Mouse (Mus musculus): ENCODE results near the gene Bcar3.
"Not testable (repeated sequence)": the region's sequence is repeated elsewhere in the genome, so short reads cannot be mapped to it uniquely, and the experiment has no call there.

Bcar3 gene

DNA sequence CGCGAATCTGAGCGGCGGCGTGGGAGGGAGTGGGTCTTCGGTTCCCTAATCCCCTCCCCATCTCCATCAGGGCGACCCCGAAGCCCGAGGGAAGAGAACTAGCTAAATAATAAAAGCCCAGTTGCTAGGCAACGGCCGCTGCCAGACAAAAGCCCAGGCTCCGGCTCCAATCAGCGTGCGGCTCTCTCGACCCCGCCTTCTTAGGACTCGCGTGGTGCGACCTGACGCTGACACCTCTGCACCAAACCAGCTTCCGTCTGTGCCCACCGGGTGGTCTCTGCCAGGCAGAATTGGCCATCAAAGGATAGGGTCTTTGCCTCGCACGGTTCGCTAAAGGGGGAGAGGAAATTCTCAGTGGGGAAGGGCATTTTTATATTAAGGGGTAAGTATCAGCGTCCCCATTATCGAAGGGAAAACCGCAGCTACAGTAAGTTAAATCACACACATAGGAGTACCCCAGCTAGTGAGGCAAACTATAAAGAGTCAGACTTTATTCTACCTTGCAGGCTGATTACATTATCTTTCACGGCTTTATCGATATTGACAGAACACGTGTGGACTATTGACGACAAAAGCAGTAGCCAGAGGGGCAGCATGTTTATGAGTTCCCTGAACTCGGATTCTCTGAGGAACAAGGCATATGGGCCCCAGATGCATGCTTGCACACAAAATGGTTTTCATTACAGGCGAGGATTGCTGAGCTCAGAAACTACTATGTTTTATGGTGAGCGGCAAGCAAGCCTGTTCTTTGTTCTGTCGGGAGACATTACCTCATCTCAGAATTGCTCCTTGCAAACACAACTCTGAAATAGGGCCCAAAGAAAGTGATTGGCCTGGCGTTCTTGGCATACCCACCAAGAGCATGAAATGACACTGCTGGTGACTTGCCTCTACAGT, at the start of gene Bcar3:
Gene Bcar3 (plus strand): TSS at position 183 of the 897 bp plus-strand sequence.
- DNase-seq (ENCODE audit: low read depth, low spot score), result peak; percentile 93
- Histone ChIP-seq H3K36me3 (ENCODE audit: control insufficient read depth, insufficient read depth, low read length, poor library complexity, severe bottlenecking) (no peaks in the 10 kb centered on the region), H3K27me3 (ENCODE audit: control insufficient read depth, insufficient read depth, low read length, poor library complexity, severe bottlenecking) (no peaks in the 10 kb centered on the region)

DNA sequence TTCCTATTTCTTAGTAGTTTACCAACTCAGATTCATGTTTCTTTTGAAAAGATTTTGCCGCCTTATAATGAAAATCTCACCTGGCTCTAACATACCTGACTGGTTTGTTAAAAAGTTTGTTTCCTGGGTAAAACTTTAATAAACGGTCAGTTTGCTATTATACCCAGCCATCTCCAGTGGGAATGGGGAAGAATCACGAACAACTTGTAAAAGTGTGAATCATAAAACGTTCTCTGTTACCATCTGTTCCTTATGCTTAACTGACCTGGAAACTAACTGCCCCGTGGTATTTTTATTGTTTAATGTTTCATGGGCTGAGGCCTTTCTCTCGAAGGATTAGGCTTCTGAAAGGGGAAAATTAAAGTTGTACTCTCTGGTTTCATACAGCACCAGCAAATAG, 49.2 kb upstream of the Bcar3 start:
- Histone ChIP-seq H3K27me3 (ENCODE audit: control insufficient read depth, insufficient read depth, low read length, poor library complexity, severe bottlenecking) (no peaks in the 10 kb centered on the region), H3K36me3 (ENCODE audit: control insufficient read depth, insufficient read depth, low read length, poor library complexity, severe bottlenecking) (no peaks in the 10 kb centered on the region)
- no peak for DNase-seq (ENCODE audit: low read depth, low spot score)

DNA sequence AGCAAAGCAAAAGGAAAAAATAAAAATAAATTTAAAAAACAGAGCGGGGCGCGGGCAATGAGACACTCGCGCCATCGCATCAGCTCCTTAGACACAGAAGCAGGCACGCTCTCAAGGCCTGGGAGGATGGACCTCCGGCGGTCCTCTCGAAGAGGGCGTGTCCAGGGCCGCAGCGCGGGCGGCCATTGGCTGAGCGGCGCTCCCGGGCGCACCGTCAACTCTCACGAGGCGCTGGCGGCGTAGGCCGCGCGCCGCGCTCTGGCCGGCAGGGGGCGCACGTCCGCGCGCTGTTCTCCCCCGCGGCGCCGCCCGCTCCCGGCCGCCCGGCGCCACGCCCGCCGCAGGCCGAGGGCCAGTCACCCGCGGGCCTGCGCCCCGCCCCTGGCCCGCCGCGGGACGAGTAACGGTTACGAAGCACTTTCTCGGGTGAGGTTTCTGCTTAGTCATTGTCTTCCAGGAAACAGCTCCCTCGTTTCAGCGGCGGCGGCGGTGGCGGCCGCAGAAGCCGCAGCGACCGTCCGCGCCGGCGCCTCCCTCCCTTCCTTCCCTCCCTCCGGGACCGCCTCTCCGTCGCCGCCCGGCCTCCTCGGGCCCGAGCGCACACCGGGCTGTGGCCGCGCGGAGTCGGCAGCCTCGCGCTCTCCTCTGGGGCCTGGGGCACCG, 48.6 kb upstream of the Bcar3 start, which contains the start of gene Gclm:
Gene Gclm (plus strand): TSS at position 343 of the 663 bp plus-strand sequence.
- H3K36me3 ChIP-seq (ENCODE audit: control insufficient read depth, insufficient read depth, low read length, poor library complexity, severe bottlenecking), result no peaks in the 10 kb centered on the region
- DNase-seq (ENCODE audit: low read depth, low spot score), result peak; percentile 96
- H3K27me3 ChIP-seq (ENCODE audit: control insufficient read depth, insufficient read depth, low read length, poor library complexity, severe bottlenecking), result no peaks in the 10 kb centered on the region

DNA sequence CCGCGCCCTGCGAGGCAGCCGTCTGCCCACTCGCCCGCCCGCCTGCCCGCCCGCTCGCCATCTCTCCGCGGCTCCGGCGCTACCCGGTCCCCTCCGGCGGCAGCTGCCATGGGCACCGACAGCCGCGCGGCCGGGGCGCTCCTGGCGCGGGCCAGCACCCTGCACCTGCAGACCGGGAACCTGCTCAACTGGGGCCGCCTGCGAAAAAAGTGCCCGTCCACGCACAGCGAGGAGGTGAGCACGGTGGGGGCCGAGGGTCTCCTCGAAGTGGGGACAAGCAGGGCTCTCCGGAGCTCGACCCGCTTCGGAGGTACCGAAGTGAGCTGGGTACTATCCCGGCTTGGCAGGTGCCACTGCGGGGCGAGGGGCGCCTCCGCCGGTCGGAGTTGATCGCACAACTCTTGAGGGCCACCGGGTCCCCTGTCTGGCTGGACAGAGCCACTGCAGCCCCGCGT, 48.0 kb upstream of the Bcar3 start:
- H3K36me3 ChIP-seq (ENCODE audit: control insufficient read depth, insufficient read depth, low read length, poor library complexity, severe bottlenecking), result no peaks in the 10 kb centered on the region
- no peaks in the 10 kb centered on the region for H3K27me3 ChIP-seq (ENCODE audit: control insufficient read depth, insufficient read depth, low read length, poor library complexity, severe bottlenecking)
- DNase-seq (ENCODE audit: low read depth, low spot score), result peak; percentile 61

DNA sequence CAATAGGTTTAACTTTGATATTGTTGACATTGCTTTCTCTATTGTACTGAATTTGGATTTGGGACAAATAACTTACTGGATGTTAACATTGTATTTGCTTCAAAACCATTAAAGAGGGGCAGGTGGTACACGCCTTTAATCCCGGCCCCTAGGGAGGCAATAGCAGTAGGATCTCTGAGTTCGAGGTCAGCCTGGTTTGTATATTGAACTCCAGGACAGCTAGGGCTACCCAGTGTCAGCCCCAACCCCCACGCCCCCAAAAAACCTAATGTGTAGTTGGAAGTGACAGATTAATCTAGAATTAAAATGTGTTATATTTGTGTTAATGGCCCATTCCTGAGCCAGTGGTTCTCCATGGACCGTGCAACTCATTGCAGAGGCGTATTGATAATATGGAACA, 47.5 kb upstream of the Bcar3 start:
- Histone ChIP-seq H3K36me3 (ENCODE audit: control insufficient read depth, insufficient read depth, low read length, poor library complexity, severe bottlenecking) (no peaks in the 10 kb centered on the region), H3K27me3 (ENCODE audit: control insufficient read depth, insufficient read depth, low read length, poor library complexity, severe bottlenecking) (no peaks in the 10 kb centered on the region)
- DNase-seq (ENCODE audit: low read depth, low spot score), result no peak

DNA sequence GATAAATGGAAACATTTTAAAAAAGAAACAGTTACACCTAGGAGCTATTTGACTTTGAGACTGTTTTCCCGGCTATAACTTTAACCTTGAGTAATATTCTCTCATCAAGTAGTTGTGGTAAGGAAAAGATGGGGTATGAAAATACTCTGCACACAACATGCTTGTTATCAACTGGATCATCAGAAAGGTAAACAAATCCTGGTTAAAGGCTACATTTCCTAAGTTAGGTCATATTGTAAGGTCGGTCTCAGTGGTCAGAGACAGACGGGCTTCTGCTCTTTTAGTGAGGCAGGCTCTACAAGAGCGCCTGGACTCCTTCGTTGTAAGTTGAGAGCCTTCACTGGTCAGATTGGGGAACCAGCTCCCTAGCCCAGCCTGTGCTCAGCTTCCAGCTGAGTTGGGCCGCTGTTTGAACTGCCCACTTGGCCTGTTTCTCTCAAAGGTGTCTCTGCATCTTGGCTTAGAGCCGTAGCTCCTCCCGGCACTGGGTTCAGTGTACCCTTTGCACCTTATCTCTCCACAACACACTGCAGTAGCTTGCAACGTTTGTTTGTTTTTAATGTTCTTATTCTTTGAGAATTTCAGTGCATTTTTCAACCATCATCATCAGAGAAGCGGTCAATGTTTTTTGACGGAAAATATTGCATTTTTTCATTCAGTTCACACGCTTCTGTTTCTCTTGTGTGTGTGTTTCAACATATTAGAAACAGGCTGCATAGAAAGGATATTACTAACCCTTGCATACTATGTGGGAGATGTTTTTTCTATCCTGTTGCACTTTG, 46.8 kb upstream of the Bcar3 start:
- Histone ChIP-seq H3K36me3 (ENCODE audit: control insufficient read depth, insufficient read depth, low read length, poor library complexity, severe bottlenecking) (no peaks in the 10 kb centered on the region), H3K27me3 (ENCODE audit: control insufficient read depth, insufficient read depth, low read length, poor library complexity, severe bottlenecking) (no peaks in the 10 kb centered on the region)
- DNase-seq (ENCODE audit: low read depth, low spot score), result no peak

GRCm38 (mm10) chr3:122247768-122248100, 46.2 kb upstream of the Bcar3 start:
- Histone ChIP-seq H3K27me3 (ENCODE audit: control insufficient read depth, insufficient read depth, low read length, poor library complexity, severe bottlenecking) (no peaks in the 10 kb centered on the region), H3K36me3 (ENCODE audit: control insufficient read depth, insufficient read depth, low read length, poor library complexity, severe bottlenecking) (no peaks in the 10 kb centered on the region)
- DNase-seq (ENCODE audit: low read depth, low spot score), result no peak

DNA sequence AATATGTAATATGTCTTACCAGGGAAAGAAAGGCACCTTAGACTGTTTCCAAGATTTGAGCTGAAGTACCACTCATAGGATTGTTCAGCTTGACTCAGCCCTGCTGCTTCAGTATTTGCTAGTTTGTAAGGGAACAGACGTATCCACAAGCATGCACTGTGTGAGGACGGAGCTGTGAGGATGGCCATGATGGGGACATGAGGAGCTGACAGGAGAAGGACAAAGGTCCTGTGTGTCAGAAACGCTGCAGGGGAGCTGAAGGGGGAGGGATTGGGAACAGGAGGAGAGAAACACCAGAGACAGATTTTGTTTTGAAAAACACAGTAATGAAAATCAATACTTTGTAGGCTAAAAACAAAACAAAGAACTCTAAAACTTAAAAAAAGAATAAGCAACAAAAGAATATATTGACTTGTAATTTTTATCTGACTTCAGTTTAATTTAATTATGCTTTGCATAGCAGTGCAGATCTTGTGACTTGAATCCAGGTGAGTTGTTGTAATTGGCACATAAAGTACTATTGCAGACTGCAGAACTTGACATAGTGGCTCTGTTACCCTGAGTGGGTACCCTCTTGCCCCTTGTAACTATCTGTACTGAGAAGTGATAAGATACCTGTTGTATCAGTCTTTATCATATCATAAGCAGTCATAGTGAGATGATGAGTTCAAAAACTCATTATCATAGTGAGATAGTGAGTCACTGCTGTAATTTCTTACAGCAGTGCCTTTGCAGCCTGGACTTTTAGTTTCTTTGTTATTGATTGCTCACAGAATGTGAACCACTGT, 41.3 kb upstream of the Bcar3 start:
- Histone ChIP-seq H3K36me3 (ENCODE audit: control insufficient read depth, insufficient read depth, low read length, poor library complexity, severe bottlenecking) (no peaks in the 10 kb centered on the region), H3K27me3 (ENCODE audit: control insufficient read depth, insufficient read depth, low read length, poor library complexity, severe bottlenecking) (no peaks in the 10 kb centered on the region)
- DNase-seq (ENCODE audit: low read depth, low spot score), result no peak

GRCm38 (mm10) chr3:122254050-122254449, 39.9 kb upstream of the Bcar3 start:
- H3K27me3 ChIP-seq (ENCODE audit: control insufficient read depth, insufficient read depth, low read length, poor library complexity, severe bottlenecking); H3K36me3 ChIP-seq (ENCODE audit: control insufficient read depth, insufficient read depth, low read length, poor library complexity, severe bottlenecking); DNase-seq (ENCODE audit: low read depth, low spot score): not testable (repeated sequence)

GRCm38 (mm10) chr3:122269986-122270385, 23.9 kb upstream of the Bcar3 start:
- Histone ChIP-seq H3K27me3 (ENCODE audit: control insufficient read depth, insufficient read depth, low read length, poor library complexity, severe bottlenecking) (no peaks in the 10 kb centered on the region), H3K36me3 (ENCODE audit: control insufficient read depth, insufficient read depth, low read length, poor library complexity, severe bottlenecking) (no peaks in the 10 kb centered on the region)
- peak; percentile 27 for DNase-seq (ENCODE audit: low read depth, low spot score)

GRCm38 (mm10) chr3:122272565-122272964, 21.4 kb upstream of the Bcar3 start:
- not testable (repeated sequence) for H3K36me3 ChIP-seq (ENCODE audit: control insufficient read depth, insufficient read depth, low read length, poor library complexity, severe bottlenecking); H3K27me3 ChIP-seq (ENCODE audit: control insufficient read depth, insufficient read depth, low read length, poor library complexity, severe bottlenecking); DNase-seq (ENCODE audit: low read depth, low spot score)

- Histone ChIP-seq H3K36me3 (ENCODE audit: control insufficient read depth, insufficient read depth, low read length, poor library complexity, severe bottlenecking) (peaks cover 5% of the 10 kb centered on the region; the same call in 1 of the 2 replicates), H3K27me3 (ENCODE audit: control insufficient read depth, insufficient read depth, low read length, poor library complexity, severe bottlenecking) (no peaks in the 10 kb centered on the region)
- no peak for DNase-seq (ENCODE audit: low read depth, low spot score)
Observed at GRCm38 (mm10) chr3:122273407-122274240, 20.3 kb upstream of the Bcar3 start.

- DNase-seq (ENCODE audit: low read depth, low spot score), result peak; percentile 93
- Histone ChIP-seq H3K27me3 (ENCODE audit: control insufficient read depth, insufficient read depth, low read length, poor library complexity, severe bottlenecking) (no peaks in the 10 kb centered on the region), H3K36me3 (ENCODE audit: control insufficient read depth, insufficient read depth, low read length, poor library complexity, severe bottlenecking) (peaks cover 8% of the 10 kb centered on the region; the same call in 1 of the 2 replicates)
Observed at GRCm38 (mm10) chr3:122274241-122275024, 19.5 kb upstream of the Bcar3 start, which contains the start of gene Dnttip2. Dnttip2 (plus strand) TSS chr3:122274388.
